Mouse (Mus musculus) ES-E14 (cell line): ENCODE results near the gene Riiad1. TPM values are rescaled to one million over a fixed set of nuclear protein-coding genes. Genes with fewer than 3 reads are reported as not detected.

Source experiments
- DNase-seq: peaks from one replicate; pipeline ENCODE4 v3.0.0-alpha.2; 2013; ENCODE audit warnings: low read depth, low spot score
- H3K27ac ChIP-seq: 2 replicates; pipeline ENCODE4 v1.5.1; 2012; ENCODE audit warnings: low read depth, mild to moderate bottlenecking, low read length, moderate library complexity, mixed read lengths; ENCODE audit not compliant: poor library complexity, insufficient read depth, severe bottlenecking
- H3K36me3 ChIP-seq: 2 replicates; pipeline ENCODE4 v1.6.1; 2012; ENCODE audit warnings: mild to moderate bottlenecking, low read length, moderate library complexity, mixed read lengths; ENCODE audit not compliant: control insufficient read depth, poor library complexity, insufficient read depth, severe bottlenecking
- H3K4me1 ChIP-seq, 2 experiments: fragments of 150-350 bp in 1 of 2; sonication (generic) in 1 of 2; 2 replicates each; pipeline ENCODE4 v1.6.1; 2012; ENCODE audit warnings: low read length in 2 of 2, mild to moderate bottlenecking in 1 of 2, mixed read lengths in 1 of 2; ENCODE audit not compliant: control insufficient read depth in 2 of 2, insufficient read depth in 2 of 2, poor library complexity in 1 of 2
- H3K4me3 ChIP-seq, 2 experiments: fragments of 150-350 bp in 1 of 2; sonication (generic) in 1 of 2; 2 replicates each; pipeline ENCODE4 v1.5.1; 2012; ENCODE audit warnings: low read length in 2 of 2, low read depth in 1 of 2, mild to moderate bottlenecking in 1 of 2, mixed read lengths in 1 of 2; ENCODE audit not compliant: insufficient read depth in 1 of 2, poor library complexity in 1 of 2, severe bottlenecking in 1 of 2
- H3K9ac ChIP-seq: 2 replicates; pipeline ENCODE4 v1.6.1; 2012; ENCODE audit warnings: low read depth, mild to moderate bottlenecking, low read length, mixed read lengths; ENCODE audit not compliant: poor library complexity, insufficient read depth, severe bottlenecking
- H3K9me3 ChIP-seq: fragments of 150-350 bp; sonication (generic); 2 replicates; pipeline ENCODE4 v1.6.1; 2012; ENCODE audit warnings: low read depth, mild to moderate bottlenecking, low read length; ENCODE audit not compliant: control insufficient read depth, insufficient read depth
- CHD2 ChIP-seq: IDR thresholded peaks from 2 replicates; pipeline ENCODE4 v1.6.1; 2014; ENCODE audit warnings: mild to moderate bottlenecking, low read depth, low read length, inconsistent platforms
- HCFC1 ChIP-seq: IDR thresholded peaks from 2 replicates; pipeline ENCODE4 v1.6.1; 2012; ENCODE audit warnings: low read length, inconsistent platforms, borderline replicate concordance; ENCODE audit not compliant: insufficient read depth
- MAFK ChIP-seq: IDR thresholded peaks from 2 replicates; pipeline ENCODE4 v1.6.1; 2014; ENCODE audit warnings: mild to moderate bottlenecking, low read depth, low read length, inconsistent platforms; ENCODE audit not compliant: insufficient read depth
- ZC3H11A ChIP-seq: IDR thresholded peaks from 2 replicates; pipeline ENCODE4 v1.6.1; 2012; ENCODE audit warnings: low read depth, mild to moderate bottlenecking, inconsistent platforms, low read length, borderline replicate concordance
- ZNF384 ChIP-seq: IDR thresholded peaks from 2 replicates; pipeline ENCODE4 v1.6.1; 2012; ENCODE audit warnings: low read depth, low read length, inconsistent platforms
- in situ Hi-C, 2 experiments: fragments of 600-800 bp; cut with MboI; formaldehyde crosslinking; loops; one replicate each; pipeline ENCODE4 v1.15.1; 2025; ENCODE audit warnings: low sequenced_read_pairs in 2 of 2, inconsistent platforms in 1 of 2; ENCODE audit not compliant: unreplicated experiment in 2 of 2
- total RNA-seq: library from RNA; depleted of rRNA; stranded (reverse); fragments of 300-350 nt; gene quantifications from 2 replicates; pipeline ENCODE4 v1.2.3, GENCODE M21; 2012

Gene Riiad1
- total RNA-seq, 1 experiment, result not detected

- TF ChIP-seq MAFK, result no peak
- no peak for TF ChIP-seq CHD2
- TF ChIP-seq ZNF384, result no peak
- TF ChIP-seq ZC3H11A, result no peak
- no peak for TF ChIP-seq HCFC1
- no peak for DNase-seq
- no peak overlapping the region for H3K4me3 ChIP-seq
- no peaks in the 10 kb centered on the region for H3K9me3 ChIP-seq
- H3K4me1 ChIP-seq, result peaks cover 2 to 13% of the 10 kb centered on the region in 2 experiments; a peak in 1 of 4 replicates
- H3K36me3 ChIP-seq, result no peaks in the 10 kb centered on the region
- no peak overlapping the region for H3K27ac ChIP-seq
- no peak overlapping the region for H3K9ac ChIP-seq
- in situ Hi-C loops, result no loop called here
Measured at GRCm38 (mm10) chr3:94481429-94481828, 1.3 kb upstream of the Riiad1 start.

- no peak for DNase-seq
- H3K27ac ChIP-seq, result no peak overlapping the region
- no peaks in the 10 kb centered on the region for H3K36me3 ChIP-seq
- peaks cover 2 to 11% of the 10 kb centered on the region in 2 experiments; a peak in 1 of 4 replicates for H3K4me1 ChIP-seq
- in situ Hi-C loops, result no loop called here
- no peaks in the 10 kb centered on the region for H3K9me3 ChIP-seq
- peak overlapping the region; percentile 41 to 70; a peak in 3 of 4 replicates for H3K4me3 ChIP-seq
- no peak overlapping the region for H3K9ac ChIP-seq
- no peak for TF ChIP-seq ZNF384
- TF ChIP-seq ZC3H11A, result no peak
- TF ChIP-seq HCFC1, result no peak
- TF ChIP-seq CHD2, result no peak
- TF ChIP-seq MAFK, result no peak
Measured at GRCm38 (mm10) chr3:94479564-94479963, 577 bp downstream of the Riiad1 start.

GRCm38 (mm10) chr3:94478591-94479169 is 1.5 kb downstream of the Riiad1 start:
- Histone ChIP-seq H3K9me3 (no peaks in the 10 kb centered on the region), H3K4me3 (no peak overlapping the region), H3K9ac (no peak overlapping the region), H3K4me1 (peaks cover 2 to 11% of the 10 kb centered on the region in 2 experiments; a peak in 1 of 4 replicates), H3K36me3 (no peaks in the 10 kb centered on the region), H3K27ac (no peak overlapping the region)
- TF ChIP-seq ZC3H11A (no peak), HCFC1 (no peak), ZNF384 (no peak), CHD2 (no peak), MAFK (no peak)
- in situ Hi-C loops, result no loop called here
- DNase-seq, result no peak

DNA sequence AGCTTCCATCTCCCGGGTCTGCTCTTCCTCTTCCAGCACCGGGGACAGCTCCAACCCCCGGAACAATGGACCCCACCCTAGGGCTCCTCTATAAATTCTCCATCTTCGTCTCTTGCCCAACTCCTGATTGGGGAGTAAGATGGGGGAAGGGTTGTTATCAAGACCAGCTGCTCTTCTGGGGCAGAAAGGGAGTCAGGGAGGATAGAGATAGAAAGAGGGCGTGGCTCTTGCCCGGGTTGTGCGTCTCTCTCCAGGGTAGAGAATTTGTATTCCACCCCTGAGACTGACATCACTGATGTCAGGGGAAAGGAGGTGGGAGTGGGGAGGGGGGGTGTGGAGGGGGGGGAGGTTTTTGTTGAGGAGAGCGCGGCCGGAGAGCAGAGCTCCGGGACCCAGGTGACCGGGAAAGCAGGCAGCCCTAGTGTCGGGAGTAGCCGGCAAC is 2.1 kb downstream of the Riiad1 start, which contains the start of gene Celf3:
TSS of gene Celf3 (plus strand) at position 315 of the 442 bp plus-strand sequence.
- Histone ChIP-seq H3K9ac (no peak within 1 kb of the TSS), H3K9me3 (no peaks in the 10 kb centered on the region), H3K27ac (no peak within 1 kb of the TSS; the same call in 1 of the 2 replicates), H3K4me1 (peaks cover 2 to 11% of the 10 kb centered on the region in 2 experiments; a peak in 1 of 4 replicates), H3K4me3 (peak within 1 kb of the TSS in 1 of 2 experiments; percentile 29; a peak in 1 of 4 replicates), H3K36me3 (no peaks in the 10 kb centered on the region)
- in situ Hi-C loops, result no loop called here
- no peak for TF ChIP-seq CHD2
- no peak for TF ChIP-seq MAFK
- no peak for TF ChIP-seq ZNF384
- TF ChIP-seq HCFC1, result no peak
- no peak for TF ChIP-seq ZC3H11A
- DNase-seq, result no peak
